Mouse (Mus musculus) liver, embryonic 12.5 days (tissue): ENCODE results near the gene Pten. TPM values are rescaled to one million over a fixed set of nuclear protein-coding genes. Genes with fewer than 3 reads are reported as not detected.
A peak's percentile ranks its signal among the peaks of the same experiment; 100 is the strongest.

Experiments used
- ATAC-seq: fragments of 200-750 bp; cut with Nextera tagmentation; 2 replicates; pipeline ENCODE4 v1.8.0; 2017; ENCODE audit warnings: moderate number of reproducible peaks, mild to moderate bottlenecking, moderate library complexity
- H3K27ac ChIP-seq: fragments of 300-500 bp; sonication (generic); 2 replicates; pipeline ENCODE4 v1.5.1; 2016; ENCODE audit warnings: mild to moderate bottlenecking
- H3K27me3 ChIP-seq: fragments of 300-500 bp; sonication (generic); replicated peaks from 2 replicates; pipeline ENCODE4 v1.6.1; 2016; ENCODE audit warnings: mild to moderate bottlenecking, moderate library complexity
- H3K36me3 ChIP-seq: fragments of 300-500 bp; sonication (generic); 2 replicates; pipeline ENCODE4 v1.6.1; 2016; ENCODE audit warnings: mild to moderate bottlenecking, moderate library complexity
- H3K4me1 ChIP-seq: fragments of 300-500 bp; sonication (generic); 2 replicates; pipeline ENCODE4 v1.6.1; 2016
- H3K4me2 ChIP-seq: fragments of 300-500 bp; sonication (generic); 2 replicates; pipeline ENCODE4 v1.6.1; 2016; ENCODE audit warnings: mild to moderate bottlenecking, moderate library complexity
- H3K4me3 ChIP-seq: fragments of 300-500 bp; sonication (generic); 2 replicates; pipeline ENCODE4 v1.5.1; 2016; ENCODE audit warnings: mild to moderate bottlenecking, moderate library complexity
- H3K9ac ChIP-seq: fragments of 300-500 bp; sonication (generic); 2 replicates; pipeline ENCODE4 v1.6.1; 2016; ENCODE audit warnings: mild to moderate bottlenecking, moderate library complexity
- H3K9me3 ChIP-seq: fragments of 300-500 bp; sonication (generic); replicated peaks from 2 replicates; pipeline ENCODE4 v1.6.1; 2016; ENCODE audit warnings: mild to moderate bottlenecking, moderate library complexity
- WGBS: fragments of 180-500 bp; shearing (Covaris S2); methylation state at CpG from one replicate; pipeline ENCODE4 v1.1.7; 2016; ENCODE audit not compliant: insufficient replicate concordance; 5-methylcytosine and 5-hydroxymethylcytosine counted together
- polyA plus RNA-seq: library from polyadenylated mRNA; unstranded; fragments of >200 nt; fragmentation: Nextera tagmentation; extraction: Ambion mirVana; gene quantifications from 2 replicates; pipeline ENCODE4 v1.2.1, GENCODE M21; 2016

The Pten gene
- polyA plus RNA-seq, 1 experiment from 2014 or later = 5.9 TPM

DNA sequence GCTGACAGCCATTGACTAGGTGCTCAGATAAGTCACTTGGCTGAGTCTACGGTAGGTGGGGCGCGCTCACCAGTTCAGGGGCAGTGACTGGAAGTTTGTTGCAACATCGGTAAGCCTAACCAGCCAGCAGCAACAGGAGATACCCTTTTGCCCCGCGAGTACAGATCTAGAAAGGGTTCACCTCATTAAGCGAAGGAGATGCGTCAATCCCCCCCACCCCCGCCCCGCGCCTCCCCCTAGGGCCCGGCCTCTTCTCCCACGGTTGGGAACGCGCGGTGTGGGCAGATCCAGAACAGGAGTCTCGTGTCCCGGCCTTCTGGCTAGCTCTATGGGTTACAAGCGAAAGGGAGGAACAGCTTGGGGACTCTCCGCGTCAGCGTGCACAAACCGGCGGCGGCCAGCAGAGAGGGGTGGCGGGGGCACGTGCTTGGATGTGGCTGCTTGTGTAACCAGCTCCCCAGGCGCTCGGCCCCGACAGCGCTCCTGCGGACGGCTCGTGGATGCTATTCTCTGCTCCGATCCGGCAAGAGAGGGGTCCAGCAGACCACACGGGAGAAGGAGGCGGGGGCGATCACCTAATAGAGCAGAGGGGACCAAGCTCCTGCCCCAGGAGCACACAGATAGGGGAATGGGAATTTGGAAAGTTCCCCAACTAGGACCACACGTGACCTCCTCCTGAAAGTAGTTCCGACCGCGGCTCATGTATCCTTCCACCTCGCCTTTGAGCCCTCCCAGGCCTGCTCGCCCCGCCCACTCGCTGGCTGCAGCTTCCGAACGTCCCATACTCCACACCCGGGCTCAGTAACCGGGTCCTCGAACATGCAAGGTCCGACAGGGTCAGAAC is 1.3 kb upstream of the Pten start:
- H3K4me3 ChIP-seq = peak overlapping the region; percentile 96
- peak overlapping the region; percentile 75 for H3K9ac ChIP-seq
- H3K27me3 ChIP-seq = peaks cover 9% of the 10 kb centered on the region; the same call in 1 of the 2 replicates
- H3K4me2 ChIP-seq = peak overlapping the region; percentile 94
- under 1% methylated on average over 53 of the region's 53 CpGs for WGBS
- no peaks in the 10 kb centered on the region for H3K9me3 ChIP-seq
- peak overlapping the region; percentile 93 for H3K27ac ChIP-seq
- H3K36me3 ChIP-seq = no peaks in the 10 kb centered on the region
- peaks cover 39% of the 10 kb centered on the region for H3K4me1 ChIP-seq
- peak; percentile 75 for ATAC-seq

DNA sequence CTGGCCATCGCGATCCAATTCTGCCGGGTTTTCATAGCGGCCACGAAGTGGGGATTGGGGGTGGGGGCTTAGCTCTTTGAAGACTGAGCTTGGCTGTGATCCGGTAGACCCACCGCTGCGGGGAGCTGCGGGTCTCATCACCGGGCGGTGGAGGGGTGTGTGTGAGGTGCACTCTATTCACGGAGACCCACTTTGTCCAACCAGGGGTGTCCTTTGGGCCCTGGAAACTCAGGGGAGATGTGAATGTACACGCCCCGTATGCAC is 729 bp upstream of the Pten start:
- ATAC-seq = no peak
- peaks cover 9% of the 10 kb centered on the region; the same call in 1 of the 2 replicates for H3K27me3 ChIP-seq
- no peaks in the 10 kb centered on the region for H3K36me3 ChIP-seq
- peak overlapping the region; percentile 75 for H3K9ac ChIP-seq
- H3K9me3 ChIP-seq = no peaks in the 10 kb centered on the region
- peak overlapping the region; percentile 94 for H3K4me2 ChIP-seq
- H3K4me1 ChIP-seq = peaks cover 42% of the 10 kb centered on the region
- H3K4me3 ChIP-seq = peak overlapping the region; percentile 96
- peak overlapping the region; percentile 93 for H3K27ac ChIP-seq
- WGBS = under 1% methylated on average over 14 of the region's 14 CpGs

DNA sequence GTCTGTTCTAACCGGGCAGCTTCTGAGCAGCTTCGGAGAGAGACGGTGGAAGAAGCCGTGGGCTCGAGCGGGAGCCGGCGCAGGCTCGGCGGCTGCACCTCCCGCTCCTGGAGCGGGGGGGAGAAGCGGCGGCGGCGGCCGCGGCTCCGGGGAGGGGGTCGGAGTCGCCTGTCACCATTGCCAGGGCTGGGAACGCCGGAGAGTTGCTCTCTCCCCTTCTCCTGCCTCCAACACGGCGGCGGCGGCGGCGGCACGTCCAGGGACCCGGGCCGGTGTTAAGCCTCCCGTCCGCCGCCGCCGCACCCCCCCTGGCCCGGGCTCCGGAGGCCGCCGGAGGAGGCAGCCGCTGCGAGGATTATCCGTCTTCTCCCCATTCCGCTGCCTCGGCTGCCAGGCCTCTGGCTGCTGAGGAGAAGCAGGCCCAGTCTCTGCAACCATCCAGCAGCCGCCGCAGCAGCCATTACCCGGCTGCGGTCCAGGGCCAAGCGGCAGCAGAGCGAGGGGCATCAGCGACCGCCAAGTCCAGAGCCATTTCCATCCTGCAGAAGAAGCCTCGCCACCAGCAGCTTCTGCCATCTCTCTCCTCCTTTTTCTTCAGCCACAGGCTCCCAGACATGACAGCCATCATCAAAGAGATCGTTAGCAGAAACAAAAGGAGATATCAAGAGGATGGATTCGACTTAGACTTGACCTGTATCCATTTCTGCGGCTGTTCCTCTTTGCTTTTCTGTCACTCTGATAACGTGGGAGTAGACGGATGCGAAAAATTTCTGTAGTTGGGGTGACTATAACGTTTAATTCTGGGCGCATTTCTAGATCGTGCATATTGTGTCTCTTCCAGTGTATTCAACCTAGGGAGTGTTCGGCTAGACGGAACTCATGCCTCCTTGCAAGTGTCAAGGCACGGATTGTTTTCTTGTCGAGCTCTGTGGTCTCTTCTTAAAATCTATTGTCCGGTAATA is 815 bp downstream of the Pten start:
- no peak for ATAC-seq
- WGBS = 1% methylated on average over 59 of the region's 69 CpGs
- peak overlapping the region; percentile 96 for H3K4me3 ChIP-seq
- H3K4me2 ChIP-seq = peak overlapping the region; percentile 94
- peaks cover under 1% of the 10 kb centered on the region; the same call in 1 of the 2 replicates for H3K36me3 ChIP-seq
- peaks cover 46% of the 10 kb centered on the region for H3K4me1 ChIP-seq
- peak overlapping the region; percentile 97 for H3K9ac ChIP-seq
- no peaks in the 10 kb centered on the region for H3K9me3 ChIP-seq
- peaks cover 8% of the 10 kb centered on the region; the same call in 1 of the 2 replicates for H3K27me3 ChIP-seq
- H3K27ac ChIP-seq = peak overlapping the region; percentile 93

DNA sequence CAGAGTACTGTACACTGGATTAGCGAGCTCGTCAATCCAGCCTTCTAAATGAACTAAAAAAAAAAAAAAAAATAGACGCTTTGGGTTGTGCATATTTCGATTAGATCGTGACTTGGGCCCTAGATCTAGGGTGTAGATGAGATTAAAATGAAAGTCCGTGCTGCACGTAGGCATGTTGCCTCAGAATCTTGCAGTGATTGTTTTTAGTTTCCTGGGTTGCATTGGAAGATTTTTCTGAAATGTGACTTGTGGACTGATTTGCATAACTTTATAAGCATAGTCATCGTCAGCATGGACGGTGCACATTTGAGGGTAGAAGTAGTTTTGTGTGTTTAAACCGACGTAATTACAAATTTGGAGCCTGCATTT is 1.5 kb downstream of the Pten start:
- Histone ChIP-seq H3K9me3 (no peaks in the 10 kb centered on the region), H3K36me3 (peaks cover 3% of the 10 kb centered on the region; the same call in 1 of the 2 replicates), H3K27me3 (peaks cover 5% of the 10 kb centered on the region; the same call in 1 of the 2 replicates), H3K27ac (no peak overlapping the region), H3K4me1 (peaks cover 48% of the 10 kb centered on the region), H3K9ac (peak overlapping the region; percentile 97), H3K4me3 (peak overlapping the region; percentile 96), H3K4me2 (peak overlapping the region; percentile 94)
- WGBS = 2% methylated on average over 11 of the region's 11 CpGs
- no peak for ATAC-seq

DNA sequence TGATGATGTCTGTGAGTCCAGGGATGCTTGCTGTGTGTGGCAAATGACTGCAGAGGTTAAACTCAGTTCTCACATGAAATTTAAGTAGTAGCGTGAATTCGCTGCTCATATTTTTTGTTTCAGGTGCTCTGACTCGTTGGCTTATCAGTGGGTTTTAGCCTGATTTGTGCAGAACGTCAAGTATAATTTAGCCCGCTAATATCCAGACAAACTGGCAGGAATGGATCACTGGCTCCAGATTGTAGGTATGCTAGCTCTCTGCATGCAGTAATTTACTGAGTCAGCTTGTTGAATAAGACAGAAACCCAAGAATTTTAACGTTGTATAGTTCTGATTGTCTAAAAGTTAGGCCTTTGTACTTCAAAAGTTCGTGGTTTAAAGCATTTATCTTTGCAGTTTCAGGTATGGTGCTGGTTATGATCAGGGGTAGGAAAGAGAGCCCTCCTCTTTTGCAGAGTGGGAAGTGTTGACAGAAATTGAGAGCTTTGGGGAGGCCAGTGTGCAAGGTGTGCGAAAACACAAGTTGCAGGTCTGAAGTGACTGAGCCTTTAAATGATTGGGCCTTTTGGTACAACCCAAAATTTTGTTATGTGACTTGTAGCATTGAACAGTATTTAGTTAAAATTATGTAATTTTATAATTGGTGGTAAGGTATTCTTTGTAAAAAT is 2.2 kb downstream of the Pten start:
- 5% methylated on average over 8 of the region's 8 CpGs for WGBS
- peak overlapping the region; percentile 97; the same call in 1 of the 2 replicates for H3K9ac ChIP-seq
- ATAC-seq = no peak

DNA sequence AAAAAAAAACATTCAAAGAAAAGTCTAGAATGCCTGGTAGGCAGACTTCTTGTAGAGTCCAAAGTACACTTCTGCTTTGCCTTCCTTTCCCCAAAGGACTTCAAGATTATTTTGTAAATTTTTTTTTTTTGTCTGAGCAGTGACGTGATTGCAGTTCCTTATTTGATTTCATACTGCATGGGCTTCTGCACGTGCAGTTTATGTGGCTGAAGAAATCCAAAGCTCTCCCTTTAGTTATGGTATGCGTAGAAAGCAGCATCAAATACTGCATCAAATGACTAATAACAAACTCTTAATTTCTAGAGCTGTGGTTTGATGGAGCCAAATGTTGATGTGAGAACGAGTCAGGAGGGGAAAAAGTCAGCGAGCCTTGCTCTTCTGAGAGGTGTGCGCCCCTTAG is 3.2 kb downstream of the Pten start:
- Histone ChIP-seq H3K36me3 (peaks cover 5% of the 10 kb centered on the region; the same call in 1 of the 2 replicates), H3K4me2 (peak overlapping the region; percentile 48), H3K9ac (no peak overlapping the region; the same call in 1 of the 2 replicates), H3K4me1 (peaks cover 35% of the 10 kb centered on the region), H3K4me3 (peak overlapping the region; percentile 22), H3K27ac (no peak overlapping the region), H3K27me3 (no peaks in the 10 kb centered on the region), H3K9me3 (no peaks in the 10 kb centered on the region)
- WGBS = 45% methylated on average over 6 of the region's 6 CpGs
- ATAC-seq = no peak

More for the DNA sequence above, 2.2 kb downstream of the Pten start:
- H3K36me3 ChIP-seq = peaks cover 3% of the 10 kb centered on the region; the same call in 1 of the 2 replicates
- peak overlapping the region; percentile 94 for H3K4me2 ChIP-seq
- no peaks in the 10 kb centered on the region for H3K9me3 ChIP-seq
- H3K27ac ChIP-seq = no peak overlapping the region
- peak overlapping the region; percentile 96 for H3K4me3 ChIP-seq
- H3K4me1 ChIP-seq = peaks cover 45% of the 10 kb centered on the region
- peaks cover 2% of the 10 kb centered on the region; the same call in 1 of the 2 replicates for H3K27me3 ChIP-seq

DNA sequence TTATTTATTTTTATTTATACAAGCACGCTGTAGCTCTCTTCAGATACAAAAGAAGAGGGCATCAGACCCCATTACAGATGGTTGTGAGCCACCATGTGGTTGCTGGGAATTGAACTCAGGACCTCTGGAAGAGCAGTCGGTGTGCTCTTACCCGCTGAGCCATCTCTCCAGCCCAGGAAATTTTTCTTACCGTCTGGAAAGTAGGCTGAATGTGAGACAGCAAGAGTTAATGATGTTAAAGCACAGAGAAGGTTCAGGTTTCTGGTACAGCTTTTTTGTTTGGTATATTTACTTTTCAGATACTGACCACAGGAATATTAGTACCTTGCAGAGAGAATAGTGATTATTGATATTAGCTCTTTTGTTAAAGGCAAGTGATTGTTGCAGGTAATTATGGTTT is 3.9 kb downstream of the Pten start:
- H3K27ac ChIP-seq = no peak overlapping the region
- peaks cover 30% of the 10 kb centered on the region for H3K4me1 ChIP-seq
- no peaks in the 10 kb centered on the region for H3K9me3 ChIP-seq
- H3K27me3 ChIP-seq = no peaks in the 10 kb centered on the region
- 0 out of 2 replicates have a peak overlapping the region, but pooled peaks have one; percentile 18 for H3K4me2 ChIP-seq
- WGBS = 60% methylated on average over 4 of the region's 4 CpGs
- no peak overlapping the region for H3K9ac ChIP-seq
- no peak for ATAC-seq
- no peak overlapping the region for H3K4me3 ChIP-seq
- peaks cover 9% of the 10 kb centered on the region; the same call in 1 of the 2 replicates for H3K36me3 ChIP-seq

DNA sequence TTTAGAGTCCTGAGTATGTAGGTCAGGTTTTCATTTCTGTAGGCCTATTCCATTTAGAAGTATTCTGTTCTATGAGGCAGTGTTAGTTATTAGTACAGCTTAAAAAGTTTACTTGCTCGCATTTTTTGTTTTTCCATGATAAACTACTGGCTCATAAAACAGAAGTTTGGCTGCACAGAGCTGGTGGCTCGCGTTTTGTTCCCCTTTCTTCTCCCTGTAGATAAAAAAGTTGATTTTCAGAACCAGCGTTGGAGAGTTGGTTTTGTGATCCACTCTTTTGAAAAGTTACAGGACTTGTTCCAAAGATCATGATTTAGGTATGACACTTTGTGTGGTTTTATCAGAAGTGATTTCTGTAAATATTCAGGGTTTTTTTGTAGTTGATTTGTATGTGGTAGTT is 5.2 kb downstream of the Pten start:
- Histone ChIP-seq H3K27ac (no peak overlapping the region), H3K9ac (no peak overlapping the region), H3K4me1 (peaks cover 30% of the 10 kb centered on the region), H3K9me3 (no peaks in the 10 kb centered on the region), H3K4me3 (no peak overlapping the region), H3K27me3 (no peaks in the 10 kb centered on the region), H3K4me2 (no peak overlapping the region), H3K36me3 (peaks cover 12% of the 10 kb centered on the region; the same call in 1 of the 2 replicates)
- ATAC-seq = no peak
- 37% methylated on average over 4 of the region's 4 CpGs for WGBS

DNA sequence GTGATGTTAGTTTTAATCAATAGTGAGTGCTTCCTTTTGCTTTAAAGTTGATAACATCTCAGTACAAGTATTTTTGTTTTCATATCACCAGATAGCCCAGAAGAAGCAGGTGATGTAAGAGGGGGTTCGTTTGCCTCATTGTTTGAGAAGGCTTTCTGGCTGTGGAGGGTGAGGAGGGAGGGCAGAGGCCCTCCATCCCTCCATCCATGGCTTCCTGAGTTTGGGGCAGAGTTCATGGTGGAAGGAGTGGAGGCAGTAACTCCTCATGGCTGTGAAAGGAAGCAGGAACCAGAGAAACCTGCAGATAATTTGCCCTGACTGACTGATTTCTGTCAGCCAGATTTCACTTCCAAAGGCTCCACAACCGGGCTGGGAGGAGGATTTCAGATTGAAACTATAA is 21.1 kb downstream of the Pten start:
- Histone ChIP-seq H3K9ac (no peak overlapping the region), H3K4me2 (no peak overlapping the region), H3K36me3 (peaks cover 9% of the 10 kb centered on the region), H3K27me3 (no peaks in the 10 kb centered on the region), H3K4me1 (peaks cover 11% of the 10 kb centered on the region; the same call in 1 of the 2 replicates), H3K4me3 (no peak overlapping the region), H3K9me3 (no peaks in the 10 kb centered on the region), H3K27ac (no peak overlapping the region)
- no peak for ATAC-seq
- 21% methylated on average over 2 of the region's 2 CpGs for WGBS

DNA sequence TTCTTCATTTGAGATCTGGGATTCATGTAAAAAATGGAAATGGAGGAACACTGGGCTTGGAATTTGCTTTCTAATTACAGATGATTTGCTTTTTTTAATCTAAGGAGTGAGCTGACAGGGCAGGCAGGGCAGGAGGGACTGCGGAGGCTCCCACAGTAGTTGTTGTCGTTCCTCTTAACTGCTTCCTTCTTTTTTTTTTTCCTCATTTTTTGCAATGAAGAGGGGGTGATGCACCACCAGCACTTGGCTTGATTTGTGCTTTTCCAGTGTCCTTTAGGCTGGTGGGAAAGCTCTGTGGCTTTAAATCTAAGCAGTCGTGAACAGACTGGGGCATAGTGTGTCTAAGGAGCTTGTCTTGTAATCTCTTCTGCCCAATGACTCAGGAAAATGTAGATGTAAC is 21.8 kb downstream of the Pten start:
- ATAC-seq = no peak
- Histone ChIP-seq H3K27me3 (no peaks in the 10 kb centered on the region), H3K9me3 (no peaks in the 10 kb centered on the region), H3K9ac (no peak overlapping the region), H3K4me3 (no peak overlapping the region), H3K36me3 (peaks cover 5% of the 10 kb centered on the region), H3K27ac (no peak overlapping the region), H3K4me2 (no peak overlapping the region), H3K4me1 (peaks cover 11% of the 10 kb centered on the region; the same call in 1 of the 2 replicates)
- 50% methylated on average over 3 of the region's 3 CpGs for WGBS

DNA sequence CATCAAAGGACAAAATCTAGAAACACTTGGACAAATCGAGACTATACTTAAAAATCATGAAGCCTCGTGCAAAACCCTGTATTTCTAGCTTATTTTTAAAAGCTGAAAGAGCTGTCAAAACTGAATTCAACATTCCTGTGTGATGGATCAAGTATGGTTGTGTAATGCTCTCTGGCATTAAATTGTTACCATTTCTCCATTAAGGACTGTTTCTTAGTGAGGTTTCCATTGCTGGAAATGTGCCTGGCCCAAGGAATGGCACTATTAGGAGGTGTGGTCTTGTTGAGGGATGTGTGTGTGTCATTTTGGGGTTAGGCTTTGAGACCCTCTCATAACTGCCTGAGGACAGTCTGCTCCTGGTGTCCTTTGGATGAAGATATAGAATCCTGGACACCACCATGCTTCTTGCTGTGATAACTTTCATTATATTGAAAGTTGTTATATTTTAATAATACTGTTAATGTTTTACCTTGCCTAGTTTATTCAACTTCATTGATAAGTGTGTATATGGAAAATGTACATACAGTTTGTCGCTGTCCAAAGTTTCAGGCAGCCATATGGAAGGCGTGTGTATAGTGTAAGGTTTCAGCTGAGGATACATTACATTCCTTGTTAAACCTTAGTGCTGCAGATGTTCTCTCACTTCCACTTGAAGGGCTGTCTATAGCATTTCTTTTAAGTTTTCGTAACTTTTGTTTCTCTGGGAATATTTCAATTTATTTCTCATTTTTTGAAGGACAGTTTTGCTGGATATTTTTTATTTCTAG is 24.2 kb downstream of the Pten start:
- H3K4me3 ChIP-seq = no peak overlapping the region
- no peak overlapping the region for H3K4me2 ChIP-seq
- H3K27ac ChIP-seq = no peak overlapping the region
- no peak for ATAC-seq
- no peak overlapping the region for H3K9ac ChIP-seq
- peaks cover 11% of the 10 kb centered on the region; the same call in 1 of the 2 replicates for H3K4me1 ChIP-seq
- no peaks in the 10 kb centered on the region for H3K9me3 ChIP-seq
- no peaks in the 10 kb centered on the region for H3K27me3 ChIP-seq
- WGBS = 78% methylated on average over 5 of the region's 5 CpGs
- H3K36me3 ChIP-seq = peaks cover 5% of the 10 kb centered on the region
